Mouse (Mus musculus) ES-E14 (cell line): ENCODE measurements around the gene Gucy1b1. TPM values are rescaled to one million over a fixed set of nuclear protein-coding genes. Genes with fewer than 3 reads are reported as not detected.

Source experiments
- DNase-seq: peaks from one replicate; pipeline ENCODE4 v3.0.0-alpha.2; 2013; ENCODE audit warnings: low read depth, low spot score
- H3K27ac ChIP-seq: 2 replicates; pipeline ENCODE4 v1.5.1; 2012; ENCODE audit warnings: low read depth, mild to moderate bottlenecking, low read length, moderate library complexity, mixed read lengths; ENCODE audit not compliant: poor library complexity, insufficient read depth, severe bottlenecking
- H3K36me3 ChIP-seq: 2 replicates; pipeline ENCODE4 v1.6.1; 2012; ENCODE audit warnings: mild to moderate bottlenecking, low read length, moderate library complexity, mixed read lengths; ENCODE audit not compliant: control insufficient read depth, poor library complexity, insufficient read depth, severe bottlenecking
- H3K4me1 ChIP-seq, 2 experiments: fragments of 150-350 bp in 1 of 2; sonication (generic) in 1 of 2; 2 replicates each; pipeline ENCODE4 v1.6.1; 2012; ENCODE audit warnings: low read length in 2 of 2, mild to moderate bottlenecking in 1 of 2, mixed read lengths in 1 of 2; ENCODE audit not compliant: control insufficient read depth in 2 of 2, insufficient read depth in 2 of 2, poor library complexity in 1 of 2
- H3K4me3 ChIP-seq, 2 experiments: fragments of 150-350 bp in 1 of 2; sonication (generic) in 1 of 2; 2 replicates each; pipeline ENCODE4 v1.5.1; 2012; ENCODE audit warnings: low read length in 2 of 2, low read depth in 1 of 2, mild to moderate bottlenecking in 1 of 2, mixed read lengths in 1 of 2; ENCODE audit not compliant: insufficient read depth in 1 of 2, poor library complexity in 1 of 2, severe bottlenecking in 1 of 2
- H3K9ac ChIP-seq: 2 replicates; pipeline ENCODE4 v1.6.1; 2012; ENCODE audit warnings: low read depth, mild to moderate bottlenecking, low read length, mixed read lengths; ENCODE audit not compliant: poor library complexity, insufficient read depth, severe bottlenecking
- H3K9me3 ChIP-seq: fragments of 150-350 bp; sonication (generic); 2 replicates; pipeline ENCODE4 v1.6.1; 2012; ENCODE audit warnings: low read depth, mild to moderate bottlenecking, low read length; ENCODE audit not compliant: control insufficient read depth, insufficient read depth
- CHD2 ChIP-seq: IDR thresholded peaks from 2 replicates; pipeline ENCODE4 v1.6.1; 2014; ENCODE audit warnings: mild to moderate bottlenecking, low read depth, low read length, inconsistent platforms
- HCFC1 ChIP-seq: IDR thresholded peaks from 2 replicates; pipeline ENCODE4 v1.6.1; 2012; ENCODE audit warnings: low read length, inconsistent platforms, borderline replicate concordance; ENCODE audit not compliant: insufficient read depth
- MAFK ChIP-seq: IDR thresholded peaks from 2 replicates; pipeline ENCODE4 v1.6.1; 2014; ENCODE audit warnings: mild to moderate bottlenecking, low read depth, low read length, inconsistent platforms; ENCODE audit not compliant: insufficient read depth
- ZC3H11A ChIP-seq: IDR thresholded peaks from 2 replicates; pipeline ENCODE4 v1.6.1; 2012; ENCODE audit warnings: low read depth, mild to moderate bottlenecking, inconsistent platforms, low read length, borderline replicate concordance
- ZNF384 ChIP-seq: IDR thresholded peaks from 2 replicates; pipeline ENCODE4 v1.6.1; 2012; ENCODE audit warnings: low read depth, low read length, inconsistent platforms
- in situ Hi-C, 2 experiments: fragments of 600-800 bp; cut with MboI; formaldehyde crosslinking; loops; one replicate each; pipeline ENCODE4 v1.15.1; 2025; ENCODE audit warnings: low sequenced_read_pairs in 2 of 2, inconsistent platforms in 1 of 2; ENCODE audit not compliant: unreplicated experiment in 2 of 2
- total RNA-seq: library from RNA; depleted of rRNA; stranded (reverse); fragments of 300-350 nt; gene quantifications from 2 replicates; pipeline ENCODE4 v1.2.3, GENCODE M21; 2012

Gene Gucy1b1
- total RNA-seq, 1 experiment: 0.49 TPM

GRCm38 (mm10) chr3:82061402-82062180 is 12.9 kb downstream of the Gucy1b1 start:
- no peaks in the 10 kb centered on the region for H3K36me3 ChIP-seq
- DNase-seq: no peak
- H3K27ac ChIP-seq: no peak overlapping the region
- no peak overlapping the region for H3K4me3 ChIP-seq
- in situ Hi-C loops: loop anchor here in 1 of 2 experiments (25.0 kb wide), 1 partner anchor 276 kb away; no protein-coding TSS in a partner anchor
- no peaks in the 10 kb centered on the region for H3K9me3 ChIP-seq
- H3K9ac ChIP-seq: no peak overlapping the region
- no peak for TF ChIP-seq ZC3H11A
- no peak for TF ChIP-seq CHD2
- no peak for TF ChIP-seq ZNF384
- no peak for TF ChIP-seq HCFC1
- no peak for TF ChIP-seq MAFK
- no peaks in the 10 kb centered on the region for H3K4me1 ChIP-seq

DNA sequence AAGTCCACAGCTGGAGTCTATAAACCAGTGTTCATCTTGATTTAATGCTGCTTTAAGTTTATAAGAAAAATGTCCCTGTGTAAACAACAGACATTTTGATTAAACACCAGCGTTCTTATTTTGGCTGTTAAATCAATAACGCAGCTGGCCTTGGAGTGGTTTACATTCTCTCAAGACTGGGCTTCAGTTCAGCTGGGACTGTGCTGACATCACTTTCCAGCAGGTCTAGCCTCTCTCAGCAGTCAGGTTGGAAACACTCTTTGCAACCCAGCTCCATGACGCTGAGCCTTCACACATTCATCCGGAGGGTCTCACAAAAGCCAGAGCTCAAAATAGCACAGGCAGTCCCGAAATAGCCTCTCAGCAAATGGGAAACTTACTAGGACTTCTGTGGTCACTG is 17.3 kb downstream of the Gucy1b1 start:
- H3K4me1 ChIP-seq: no peaks in the 10 kb centered on the region

GRCm38 (mm10) chr3:82054283-82054974 is 20.1 kb downstream of the Gucy1b1 start:
- Histone ChIP-seq H3K27ac (no peak overlapping the region), H3K9ac (no peak overlapping the region), H3K4me1 (no peaks in the 10 kb centered on the region), H3K4me3 (no peak overlapping the region), H3K36me3 (no peaks in the 10 kb centered on the region), H3K9me3 (no peaks in the 10 kb centered on the region)
- TF ChIP-seq ZNF384 (no peak), ZC3H11A (no peak), HCFC1 (no peak), MAFK (no peak), CHD2 (no peak)
- no peak for DNase-seq
- in situ Hi-C loops: loop anchor here in 1 of 2 experiments (25.0 kb wide), 1 partner anchor 283 kb away; no protein-coding TSS in a partner anchor

More for the DNA sequence above, 17.3 kb downstream of the Gucy1b1 start:
- H3K4me3 ChIP-seq: no peak overlapping the region
- no peaks in the 10 kb centered on the region for H3K36me3 ChIP-seq
- no peak overlapping the region for H3K9ac ChIP-seq
- TF ChIP-seq HCFC1 (no peak), ZNF384 (no peak)
- no peaks in the 10 kb centered on the region for H3K9me3 ChIP-seq
- H3K27ac ChIP-seq: no peak overlapping the region
- in situ Hi-C loops: loop anchor here in 1 of 2 experiments (25.0 kb wide), 1 partner anchor 280 kb away; no protein-coding TSS in a partner anchor
- DNase-seq: no peak

- no peak for TF ChIP-seq HCFC1
- TF ChIP-seq ZNF384: no peak
- TF ChIP-seq ZC3H11A: no peak
- no peak for TF ChIP-seq MAFK
- no peak for TF ChIP-seq CHD2
- in situ Hi-C loops: loop anchor here in 1 of 2 experiments (25.0 kb wide), 1 partner anchor 285 kb away; no protein-coding TSS in a partner anchor
These were observed 22.5 kb downstream of the Gucy1b1 start for GRCm38 (mm10) chr3:82052029-82052428.

More at GRCm38 (mm10) chr3:82052029-82052428, 22.5 kb downstream of the Gucy1b1 start:
- DNase-seq: no peak
- Histone ChIP-seq H3K27ac (no peak overlapping the region), H3K9me3 (no peaks in the 10 kb centered on the region), H3K9ac (no peak overlapping the region), H3K4me1 (no peaks in the 10 kb centered on the region), H3K36me3 (no peaks in the 10 kb centered on the region), H3K4me3 (no peak overlapping the region)
